Mouse (Mus musculus): ENCODE measurements around the gene Gna13. TPM values are rescaled to one million over a fixed set of nuclear protein-coding genes. Genes with fewer than 3 reads are reported as not detected.

Gna13 gene
- polyA plus RNA-seq (2015; fragmentation: Nextera tagmentation; extraction: Ambion mirVana): 24.3 and 25.8 TPM in 2 replicates

DNA sequence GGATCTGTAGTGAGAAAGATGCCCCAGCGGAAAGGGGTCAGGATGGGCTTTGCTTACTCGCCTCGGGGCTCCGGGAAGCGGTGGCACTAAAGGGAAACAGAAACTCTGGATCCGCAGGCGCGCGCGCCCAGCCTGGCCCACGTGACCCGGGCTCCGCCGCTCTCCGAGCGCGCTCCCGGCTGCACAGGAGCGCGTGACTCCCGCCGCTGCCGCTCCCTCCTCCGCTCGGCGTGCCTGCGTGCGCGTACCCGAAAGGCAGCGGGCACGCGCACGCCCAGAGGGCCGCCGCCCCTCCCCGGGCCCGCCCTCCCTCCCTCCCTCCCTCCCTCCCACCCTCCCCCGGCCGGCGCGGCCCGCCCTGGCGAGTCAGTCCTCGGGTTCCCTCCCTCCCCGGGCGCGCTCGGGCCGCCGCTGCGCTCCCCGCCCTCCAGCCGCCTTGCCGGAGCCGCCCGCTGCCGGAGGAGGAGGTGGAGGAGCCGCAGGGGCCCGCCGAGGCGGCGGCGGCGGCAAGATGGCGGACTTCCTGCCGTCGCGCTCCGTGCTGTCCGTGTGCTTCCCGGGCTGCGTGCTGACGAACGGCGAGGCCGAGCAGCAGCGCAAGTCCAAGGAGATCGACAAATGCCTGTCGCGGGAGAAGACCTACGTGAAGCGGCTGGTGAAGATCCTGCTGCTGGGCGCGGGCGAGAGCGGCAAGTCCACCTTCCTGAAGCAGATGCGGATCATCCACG is at the start of gene Gna13:
TSS of gene Gna13 (plus strand) at position 369 of the 728 bp plus-strand sequence.

DNA sequence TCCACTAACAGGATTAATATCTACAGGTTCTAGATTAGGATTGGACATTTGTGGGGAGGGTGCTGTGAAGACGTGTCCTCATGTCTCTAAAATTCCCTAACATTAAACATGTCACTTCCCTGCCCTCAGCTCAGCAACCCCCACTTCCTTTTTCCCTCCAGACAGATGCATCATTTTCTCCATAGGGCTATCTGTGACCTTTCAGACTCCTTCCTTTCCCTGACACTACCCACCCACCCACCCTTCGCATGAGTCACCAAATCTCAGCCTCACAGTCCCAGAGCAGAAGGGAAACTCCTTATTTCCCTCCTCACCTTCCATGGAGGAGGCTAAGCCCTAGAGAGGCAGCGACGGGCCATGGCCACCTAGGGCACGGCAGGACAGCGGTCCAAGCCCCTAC is 51.0 kb downstream of the Gna13 start, which contains the start of gene 9930022D16Rik:
TSS of gene 9930022D16Rik (plus strand) at position 301 of the 400 bp plus-strand sequence.

DNA sequence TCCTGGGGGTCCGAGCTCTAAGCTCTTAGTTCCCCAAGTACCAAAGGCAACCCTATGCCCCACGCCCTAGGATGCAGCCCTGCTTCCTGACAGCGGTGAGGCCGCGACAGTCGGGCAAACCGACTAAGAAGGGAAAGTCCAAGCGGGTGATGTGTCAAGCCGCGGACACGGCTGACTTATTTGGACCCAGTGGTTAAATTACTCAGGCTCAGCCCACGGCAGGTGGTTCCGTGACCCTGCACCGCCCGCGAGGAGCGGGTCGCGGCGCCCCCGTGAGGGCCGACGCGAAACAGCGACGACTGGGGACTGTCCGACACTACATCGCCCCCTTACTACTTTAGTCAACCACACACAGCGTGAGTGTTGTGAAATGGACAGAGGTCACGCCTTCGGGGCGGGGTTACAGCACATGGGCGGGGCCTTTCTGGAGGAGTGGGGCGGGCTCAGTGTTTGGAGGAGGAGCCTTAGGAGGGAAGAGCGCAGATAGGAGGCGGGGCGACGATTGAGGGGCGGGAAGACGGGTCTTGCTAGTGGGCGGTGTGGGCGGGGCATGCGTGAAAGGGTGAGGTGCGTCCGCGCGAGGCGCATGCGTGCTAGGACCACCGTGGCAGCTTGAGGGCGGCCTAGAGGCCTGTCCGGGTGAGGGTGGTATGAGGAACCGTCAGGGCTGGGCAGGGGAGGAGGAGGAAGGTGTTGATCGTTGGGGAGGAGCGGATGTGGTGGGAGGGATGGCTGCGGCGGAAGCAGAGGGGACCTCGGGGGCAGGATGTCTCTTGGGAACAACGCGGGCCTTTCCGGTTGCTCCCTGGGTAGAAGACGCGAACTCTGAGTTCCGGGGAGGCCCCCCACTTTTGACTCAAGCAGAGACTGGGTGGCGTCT is 63.0 kb downstream of the Gna13 start, which contains the start of gene Amz2:
TSS of gene Amz2 (plus strand) at position 555 of the 880 bp plus-strand sequence.

Other genes with a start within 250 kb of the Gna13 start
- not detected in 2 replicates for gene E030025P04Rik, start 218.5 kb upstream of the Gna13 start, polyA plus RNA-seq (2015; fragmentation: Nextera tagmentation; extraction: Ambion mirVana)
- gene Rgs9, start 64.7 kb upstream of the Gna13 start, polyA plus RNA-seq (2015; fragmentation: Nextera tagmentation; extraction: Ambion mirVana): 0.28 TPM in 2 replicates
- gene 9930022D16Rik, start 51.1 kb downstream of the Gna13 start, polyA plus RNA-seq (2015; fragmentation: Nextera tagmentation; extraction: Ambion mirVana): not detected in 2 replicates
- 38.6 and 42.0 TPM in 2 replicates for gene Amz2, start 63.1 kb downstream of the Gna13 start, polyA plus RNA-seq (2015; fragmentation: Nextera tagmentation; extraction: Ambion mirVana)
- gene Arsg, start 110.5 kb downstream of the Gna13 start, polyA plus RNA-seq (2015; fragmentation: Nextera tagmentation; extraction: Ambion mirVana): 4.2 and 4.4 TPM in 2 replicates
- gene Slc16a6, start 110.8 kb downstream of the Gna13 start, polyA plus RNA-seq (2015; fragmentation: Nextera tagmentation; extraction: Ambion mirVana): 6.5 and 7.3 TPM in 2 replicates
- gene Wipi1, start 249.1 kb downstream of the Gna13 start, polyA plus RNA-seq (2015; fragmentation: Nextera tagmentation; extraction: Ambion mirVana): 55.7 and 58.8 TPM in 2 replicates

Data from skeletal muscle tissue, postnatal 0 days (tissue).